Mouse (Mus musculus) lung, embryonic 16.5 days (tissue): ENCODE measurements around the gene Sgcg. TPM values are rescaled to one million over a fixed set of nuclear protein-coding genes. Genes with fewer than 3 reads are reported as not detected.

Source experiments
- polyA plus RNA-seq: library from polyadenylated mRNA; unstranded; fragments of >200 nt; fragmentation: Nextera tagmentation; extraction: Ambion mirVana; gene quantifications from 2 replicates; pipeline ENCODE4 v1.2.1, GENCODE M21; 2015

Sgcg gene
- polyA plus RNA-seq, 1 experiment from 2014 or later = 1.6 TPM

Other genes starting within 250 kb of the Sgcg start
- gene Tnfrsf19, start 212.0 kb downstream of the Sgcg start, polyA plus RNA-seq = 78.2 and 85.0 TPM in 2 replicates
- 1.8 TPM in 2 replicates for gene Sacs, start 120.0 kb downstream of the Sgcg start, polyA plus RNA-seq
- gene Arl11, start 51.3 kb upstream of the Sgcg start, polyA plus RNA-seq = 1.2 and 2.0 TPM in 2 replicates
- 7.3 TPM in 2 replicates for gene Ebpl, start 101.9 kb upstream of the Sgcg start, polyA plus RNA-seq
- 37.8 and 41.1 TPM in 2 replicates for gene Kpna3, start 181.4 kb upstream of the Sgcg start, polyA plus RNA-seq